Mouse (Mus musculus): ENCODE data around the gene Mfsd14a. TPM values are rescaled to one million over a fixed set of nuclear protein-coding genes. Genes with fewer than 3 reads are reported as not detected.
A peak's percentile ranks its signal among the peaks of the same experiment; 100 is the strongest.

Mfsd14a gene
- polyA plus RNA-seq, 1 experiment from 2014 or later, result 59.9 TPM

- no peaks in the 10 kb centered on the region for H3K9me3 ChIP-seq (replicated peaks)
- H3K36me3 ChIP-seq, result peaks cover 24% of the 10 kb centered on the region
- H3K27me3 ChIP-seq (replicated peaks), result no peaks in the 10 kb centered on the region
- peak overlapping the region; percentile 92 for H3K27ac ChIP-seq (replicated peaks)
- peaks cover 16% of the 10 kb centered on the region for H3K4me1 ChIP-seq
- ATAC-seq (ENCODE audit: low FRiP score), result peak; percentile 87
- 3% methylated on average over 22 of the region's 22 CpGs for WGBS
- peak overlapping the region; percentile 96 for H3K4me3 ChIP-seq (replicated peaks)
- peak overlapping the region; percentile 54 for H3K4me2 ChIP-seq
- H3K9ac ChIP-seq (replicated peaks), result peak overlapping the region; percentile 84
Measured at GRCm38 (mm10) chr3:116594076-116594727, 68.3 kb downstream of the Mfsd14a start.

- Histone ChIP-seq H3K27ac (replicated peaks) (no peak overlapping the region), H3K4me1 (no peaks in the 10 kb centered on the region), H3K4me2 (no peak overlapping the region), H3K9me3 (replicated peaks) (no peaks in the 10 kb centered on the region), H3K27me3 (replicated peaks) (no peaks in the 10 kb centered on the region), H3K36me3 (peaks cover 53% of the 10 kb centered on the region), H3K9ac (replicated peaks) (no peak overlapping the region), H3K4me3 (replicated peaks) (no peak overlapping the region)
- WGBS, result 97% methylated on average over 9 of the region's 9 CpGs
- no peak for ATAC-seq (ENCODE audit: low FRiP score)
Measured at GRCm38 (mm10) chr3:116582201-116582600, 80.3 kb downstream of the Mfsd14a start.

Other genes with a start within 250 kb of the Mfsd14a start
- 3.5 and 5.4 TPM in 2 replicates for gene Cdc14a, start 238.6 kb downstream of the Mfsd14a start, polyA plus RNA-seq (2015; fragmentation: Nextera tagmentation; extraction: Ambion mirVana)
- 99.8 and 112 TPM in 2 replicates for gene Rtca, start 154.5 kb downstream of the Mfsd14a start, polyA plus RNA-seq (2015; fragmentation: Nextera tagmentation; extraction: Ambion mirVana)
- 13.7 and 15.4 TPM in 2 replicates for gene Dbt, start 149.6 kb downstream of the Mfsd14a start, polyA plus RNA-seq (2015; fragmentation: Nextera tagmentation; extraction: Ambion mirVana)
- gene Lrrc39, start 99.7 kb downstream of the Mfsd14a start, polyA plus RNA-seq (2015; fragmentation: Nextera tagmentation; extraction: Ambion mirVana), result 0.40 and 0.45 TPM in 2 replicates
- 12.9 and 17.0 TPM in 2 replicates for gene Sass6, start 67.7 kb downstream of the Mfsd14a start, polyA plus RNA-seq (2015; fragmentation: Nextera tagmentation; extraction: Ambion mirVana)
- 26.6 and 29.1 TPM in 2 replicates for gene Trmt13, start 48.1 kb downstream of the Mfsd14a start, polyA plus RNA-seq (2015; fragmentation: Nextera tagmentation; extraction: Ambion mirVana)
- not detected in 2 replicates for gene Gm43191, start 18.6 kb upstream of the Mfsd14a start, polyA plus RNA-seq (2015; fragmentation: Nextera tagmentation; extraction: Ambion mirVana)
- 7.8 and 10.0 TPM in 2 replicates for gene Slc35a3, start 50.2 kb upstream of the Mfsd14a start, polyA plus RNA-seq (2015; fragmentation: Nextera tagmentation; extraction: Ambion mirVana)
- gene Agl, start 145.5 kb upstream of the Mfsd14a start, polyA plus RNA-seq (2015; fragmentation: Nextera tagmentation; extraction: Ambion mirVana), result 17.0 TPM in 2 replicates
- gene Frrs1, start 196.8 kb upstream of the Mfsd14a start, polyA plus RNA-seq (2015; fragmentation: Nextera tagmentation; extraction: Ambion mirVana), result 5.3 and 10.1 TPM in 2 replicates